Mouse (Mus musculus) liver, postnatal 0 days (tissue): ENCODE measurements around the gene Vwc2l. TPM values are rescaled to one million over a fixed set of nuclear protein-coding genes. Genes with fewer than 3 reads are reported as not detected.

Experiments
- ATAC-seq: fragments of 200-750 bp; cut with Nextera tagmentation; 2 replicates; pipeline ENCODE4 v1.8.0; 2017; ENCODE audit warnings: mild to moderate bottlenecking, moderate library complexity
- DNase-seq: peaks from one replicate; pipeline ENCODE4 v3.0.0-alpha.2; 2016
- H3K27ac ChIP-seq: fragments of 300-500 bp; sonication (generic); 2 replicates; pipeline ENCODE4 v1.5.1; 2014; ENCODE audit warnings: antibody characterized with exemption, moderate library complexity, mild to moderate bottlenecking, low read depth
- H3K27me3 ChIP-seq: fragments of 300-500 bp; sonication (generic); 2 replicates; pipeline ENCODE4 v1.6.1; 2014; ENCODE audit warnings: low read length, control low read depth, mixed read lengths; ENCODE audit not compliant: insufficient read depth
- H3K36me3 ChIP-seq: fragments of 300-500 bp; sonication (generic); replicated peaks from 2 replicates; pipeline ENCODE4 v1.6.1; 2014; ENCODE audit warnings: mild to moderate bottlenecking, control low read depth, low read length, moderate library complexity, mixed read lengths; ENCODE audit not compliant: insufficient read depth
- H3K4me1 ChIP-seq: fragments of 300-500 bp; sonication (generic); 2 replicates; pipeline ENCODE4 v1.6.1; 2014; ENCODE audit warnings: antibody characterized with exemption, mild to moderate bottlenecking, control low read depth; ENCODE audit not compliant: insufficient read depth
- H3K4me2 ChIP-seq: fragments of 300-500 bp; sonication (generic); 2 replicates; pipeline ENCODE4 v1.6.1; 2014; ENCODE audit warnings: low read depth, mild to moderate bottlenecking, low read length, moderate library complexity, mixed read lengths
- H3K4me3 ChIP-seq: fragments of 300-500 bp; sonication (generic); 2 replicates; pipeline ENCODE4 v1.5.1; 2014; ENCODE audit warnings: low read depth, low read length
- H3K9ac ChIP-seq: fragments of 300-500 bp; sonication (generic); replicated peaks from 2 replicates; pipeline ENCODE4 v1.6.1; 2014; ENCODE audit warnings: mild to moderate bottlenecking, moderate library complexity
- H3K9me3 ChIP-seq: fragments of 300-500 bp; sonication (generic); 2 replicates; pipeline ENCODE4 v1.6.1; 2016; ENCODE audit warnings: mild to moderate bottlenecking, control low read depth, low read length, mixed read lengths
- CTCF ChIP-seq: sonication (generic); IDR thresholded peaks from 2 replicates; pipeline ENCODE4 v1.5.1; 2016; ENCODE audit warnings: antibody characterized with exemption, low read depth
- EP300 ChIP-seq: IDR thresholded peaks from 2 replicates; pipeline ENCODE4 v1.6.1; 2016; ENCODE audit warnings: antibody characterized with exemption, low read depth, mild to moderate bottlenecking
- WGBS: fragments of 180-500 bp; shearing (Covaris S2); extraction: QIAGEN DNeasy Blood & Tissue Kit; methylation state at CpG from one replicate; pipeline ENCODE4 v1.1.7; 2014; ENCODE audit not compliant: insufficient replicate concordance; 5-methylcytosine and 5-hydroxymethylcytosine counted together
- polyA plus RNA-seq: library from polyadenylated mRNA; unstranded; fragments of >200 nt; fragmentation: Nextera tagmentation; extraction: Ambion mirVana; gene quantifications from 2 replicates; pipeline ENCODE4 v1.2.1, GENCODE M21; 2015

The Vwc2l gene
- polyA plus RNA-seq, 1 experiment from 2014 or later, result 0.05 TPM

DNA sequence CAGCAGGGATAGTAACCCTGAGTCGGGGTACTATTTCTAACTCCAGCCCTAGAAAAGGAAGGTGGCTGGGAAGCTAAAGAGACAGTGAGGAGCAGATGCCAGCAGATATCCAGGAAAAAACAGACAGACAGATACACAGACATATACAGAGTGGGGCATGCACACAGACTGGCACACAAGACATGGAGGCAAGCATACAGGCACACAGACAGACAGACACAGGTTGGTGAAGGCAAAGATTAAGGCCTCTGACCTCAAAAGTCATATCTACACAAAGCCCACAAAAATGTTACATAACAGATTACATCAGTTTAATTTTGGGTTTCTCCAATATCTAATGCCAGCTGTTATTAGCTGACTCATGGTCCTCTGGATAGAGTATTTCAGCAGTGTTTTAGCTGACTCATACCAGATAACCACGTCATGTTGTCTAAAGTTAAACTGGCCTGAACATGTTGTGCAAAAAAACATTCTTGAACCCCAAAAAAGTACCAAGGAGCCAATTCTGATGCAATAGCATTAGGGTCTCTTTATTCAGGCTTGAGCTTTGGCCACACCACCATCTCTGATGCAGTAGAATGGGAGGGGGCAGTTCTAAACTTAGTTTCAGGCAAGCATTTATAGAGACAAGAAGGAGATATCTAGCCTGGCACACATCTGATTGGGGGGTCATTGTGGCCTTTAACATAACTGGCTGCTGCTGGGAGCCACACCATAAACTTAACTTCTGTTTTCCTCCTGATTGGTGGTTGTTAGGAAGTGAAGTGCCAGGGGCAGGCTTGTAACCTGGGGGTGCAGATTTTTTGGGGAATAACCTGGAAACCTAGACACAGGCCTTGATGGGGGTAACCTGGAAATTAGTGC is 192.9 kb downstream of the Vwc2l start:
- 54% methylated on average over 2 of the region's 2 CpGs for WGBS
- DNase-seq (no peak), ATAC-seq (peak; percentile 95)
- no peaks in the 10 kb centered on the region for H3K4me1 ChIP-seq
- no peaks in the 10 kb centered on the region for H3K9me3 ChIP-seq
- peak overlapping the region; percentile 18; the same call in 1 of the 2 replicates for H3K4me2 ChIP-seq
- H3K4me3 ChIP-seq, result no peak overlapping the region
- H3K27me3 ChIP-seq, result no peaks in the 10 kb centered on the region
- H3K36me3 ChIP-seq, result no peaks in the 10 kb centered on the region
- peak overlapping the region; percentile 76 for H3K27ac ChIP-seq
- TF ChIP-seq CTCF (no peak), EP300 (peak; percentile 95)
- H3K9ac ChIP-seq, result 0 out of 2 replicates have a peak overlapping the region, but pooled peaks have one; percentile 7

DNA sequence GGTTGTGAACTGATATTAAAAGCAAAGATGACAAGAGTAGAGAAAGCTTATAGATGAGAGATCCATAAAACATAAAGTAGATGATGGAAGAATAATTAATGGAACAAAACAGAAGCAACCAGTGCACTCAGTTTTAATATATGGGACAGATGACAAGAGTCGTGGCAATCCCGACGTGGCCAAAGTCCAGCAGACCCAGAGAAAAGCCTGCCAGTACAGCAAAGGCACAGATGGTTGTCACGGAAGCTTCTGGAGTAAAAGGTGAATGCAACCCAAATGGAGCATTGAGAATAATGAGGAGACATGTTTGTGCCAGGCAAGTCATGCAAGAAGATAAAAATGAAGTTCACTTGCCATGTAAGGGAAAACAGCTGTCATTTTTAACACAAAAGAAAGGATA is 207.5 kb downstream of the Vwc2l start:
- ATAC-seq, result no peak
- H3K4me3 ChIP-seq, result no peak overlapping the region
- TF ChIP-seq CTCF (no peak), EP300 (no peak)
- no peak for DNase-seq
- no peak overlapping the region for H3K9ac ChIP-seq
- no peak overlapping the region for H3K4me2 ChIP-seq
- H3K27me3 ChIP-seq, result no peaks in the 10 kb centered on the region
- H3K9me3 ChIP-seq, result no peaks in the 10 kb centered on the region
- H3K27ac ChIP-seq, result no peak overlapping the region
- no peaks in the 10 kb centered on the region for H3K4me1 ChIP-seq
- WGBS, result 84% methylated on average over 4 of the region's 4 CpGs
- H3K36me3 ChIP-seq, result no peaks in the 10 kb centered on the region
